Mouse (Mus musculus): ENCODE data around the gene 2900092C05Rik. TPM values are rescaled to one million over a fixed set of nuclear protein-coding genes. Genes with fewer than 3 reads are reported as not detected.

Gene 2900092C05Rik
- polyA plus RNA-seq (2015; fragmentation: Nextera tagmentation; extraction: Ambion mirVana): not detected in 2 replicates

- Histone ChIP-seq H3K27me3 (no peaks in the 10 kb centered on the region), H3K4me3 (no peak within 1 kb of the TSS), H3K4me2 (replicated peaks) (no peak within 1 kb of the TSS), H3K27ac (no peak within 1 kb of the TSS), H3K36me3 (no peaks in the 10 kb centered on the region), H3K9ac (no peak within 1 kb of the TSS), H3K4me1 (no peaks in the 10 kb centered on the region), H3K9me3 (peaks cover 17% of the 10 kb centered on the region; the same call in 1 of the 2 replicates)
- 68% methylated on average over 2 of the region's 2 CpGs for WGBS
- no peak for ATAC-seq (ENCODE audit: low FRiP score, low read depth)
These were observed at the start of gene 2900092C05Rik for GRCm38 (mm10) chr7:12512217-12512616. Gene 2900092C05Rik (plus strand): TSS chr7:12512517.

GRCm38 (mm10) chr7:12478158-12479008 lies 33.9 kb upstream of the 2900092C05Rik start, which contains the start of gene Zfp606:
Gene Zfp606 (plus strand): TSS chr7:12478293.
- H3K9me3 ChIP-seq: peaks cover 19% of the 10 kb centered on the region
- H3K27me3 ChIP-seq: no peaks in the 10 kb centered on the region
- peak; percentile 97 for ATAC-seq (ENCODE audit: low FRiP score, low read depth)
- peak within 1 kb of the TSS; percentile 68 for H3K4me2 ChIP-seq (replicated peaks)
- H3K4me1 ChIP-seq: 0 out of 2 replicates have a peak, but pooled peaks cover 5% of the 10 kb centered on the region
- WGBS: under 1% methylated on average over 53 of the region's 53 CpGs
- H3K36me3 ChIP-seq: peaks cover 33% of the 10 kb centered on the region
- H3K4me3 ChIP-seq: peak within 1 kb of the TSS; percentile 78
- peak within 1 kb of the TSS; percentile 97 for H3K9ac ChIP-seq
- H3K27ac ChIP-seq: peak within 1 kb of the TSS; percentile 89

GRCm38 (mm10) chr7:12479009-12479346 lies 33.3 kb upstream of the 2900092C05Rik start:
- Histone ChIP-seq H3K27me3 (no peaks in the 10 kb centered on the region), H3K4me1 (0 out of 2 replicates have a peak, but pooled peaks cover 5% of the 10 kb centered on the region), H3K9me3 (peaks cover 23% of the 10 kb centered on the region), H3K36me3 (peaks cover 39% of the 10 kb centered on the region), H3K9ac (peak overlapping the region; percentile 97), H3K4me2 (replicated peaks) (peak overlapping the region; percentile 68), H3K27ac (peak overlapping the region; percentile 89; the same call in 1 of the 2 replicates), H3K4me3 (peak overlapping the region; percentile 78)
- peak; percentile 38; the same call in 1 of the 2 replicates for ATAC-seq (ENCODE audit: low FRiP score, low read depth)
- 2% methylated on average over 7 of the region's 8 CpGs for WGBS

- Histone ChIP-seq H3K4me2 (replicated peaks) (peak overlapping the region; percentile 68), H3K27me3 (no peaks in the 10 kb centered on the region), H3K27ac (no peak overlapping the region), H3K9ac (peak overlapping the region; percentile 97), H3K4me1 (0 out of 2 replicates have a peak, but pooled peaks cover 5% of the 10 kb centered on the region), H3K4me3 (peak overlapping the region; percentile 78), H3K9me3 (peaks cover 26% of the 10 kb centered on the region), H3K36me3 (peaks cover 45% of the 10 kb centered on the region)
- ATAC-seq (ENCODE audit: low FRiP score, low read depth): no peak
- 81% methylated on average over 4 of the region's 4 CpGs for WGBS
These were observed 32.8 kb upstream of the 2900092C05Rik start for GRCm38 (mm10) chr7:12479525-12479924.

- H3K9me3 ChIP-seq: peaks cover 61% of the 10 kb centered on the region
- H3K9ac ChIP-seq: no peak overlapping the region
- 96% methylated on average over 6 of the region's 6 CpGs for WGBS
- no peak overlapping the region for H3K4me3 ChIP-seq
- H3K4me2 ChIP-seq (replicated peaks): no peak overlapping the region
- ATAC-seq (ENCODE audit: low FRiP score, low read depth): no peak
- 0 out of 2 replicates have a peak, but pooled peaks cover 5% of the 10 kb centered on the region for H3K4me1 ChIP-seq
- peaks cover 87% of the 10 kb centered on the region for H3K36me3 ChIP-seq
- no peak overlapping the region for H3K27ac ChIP-seq
- no peaks in the 10 kb centered on the region for H3K27me3 ChIP-seq
These were observed 28.5 kb upstream of the 2900092C05Rik start for GRCm38 (mm10) chr7:12483771-12484170.

GRCm38 (mm10) chr7:12485956-12486355 lies 26.4 kb upstream of the 2900092C05Rik start:
- Histone ChIP-seq H3K4me1 (no peaks in the 10 kb centered on the region), H3K9me3 (peaks cover 70% of the 10 kb centered on the region), H3K27ac (no peak overlapping the region), H3K36me3 (peaks cover 99% of the 10 kb centered on the region), H3K27me3 (no peaks in the 10 kb centered on the region), H3K9ac (no peak overlapping the region), H3K4me3 (no peak overlapping the region), H3K4me2 (replicated peaks) (no peak overlapping the region)
- WGBS: 85% methylated on average over 1 of the region's 1 CpGs
- no peak for ATAC-seq (ENCODE audit: low FRiP score, low read depth)

GRCm38 (mm10) chr7:12486691-12487090 lies 25.6 kb upstream of the 2900092C05Rik start:
- no peak overlapping the region for H3K4me2 ChIP-seq (replicated peaks)
- H3K36me3 ChIP-seq: peaks cover 99% of the 10 kb centered on the region
- H3K9ac ChIP-seq: no peak overlapping the region
- H3K9me3 ChIP-seq: peaks cover 70% of the 10 kb centered on the region
- no peak for ATAC-seq (ENCODE audit: low FRiP score, low read depth)
- H3K27ac ChIP-seq: no peak overlapping the region
- H3K4me1 ChIP-seq: no peaks in the 10 kb centered on the region
- no peaks in the 10 kb centered on the region for H3K27me3 ChIP-seq
- H3K4me3 ChIP-seq: no peak overlapping the region

GRCm38 (mm10) chr7:12510913-12511312 lies 1.4 kb upstream of the 2900092C05Rik start:
- Histone ChIP-seq H3K27me3 (no peaks in the 10 kb centered on the region), H3K9ac (no peak overlapping the region), H3K4me2 (replicated peaks) (no peak overlapping the region), H3K36me3 (no peaks in the 10 kb centered on the region), H3K27ac (no peak overlapping the region), H3K4me1 (no peaks in the 10 kb centered on the region), H3K9me3 (peaks cover 21% of the 10 kb centered on the region; the same call in 1 of the 2 replicates), H3K4me3 (no peak overlapping the region)
- 57% methylated on average over 1 of the region's 1 CpGs for WGBS
- ATAC-seq (ENCODE audit: low FRiP score, low read depth): no peak

Other genes starting within 250 kb of the 2900092C05Rik start
- not detected in 2 replicates for gene Vmn1r81, start 244.2 kb upstream of the 2900092C05Rik start, polyA plus RNA-seq (2015; fragmentation: Nextera tagmentation; extraction: Ambion mirVana)
- not detected in 2 replicates for gene Vmn1r82, start 212.1 kb upstream of the 2900092C05Rik start, polyA plus RNA-seq (2015; fragmentation: Nextera tagmentation; extraction: Ambion mirVana)
- 0.06 TPM in 1 of 2 replicates, not detected in the other for gene Vmn1r83, start 183.0 kb upstream of the 2900092C05Rik start, polyA plus RNA-seq (2015; fragmentation: Nextera tagmentation; extraction: Ambion mirVana)
- 0.04 and 0.05 TPM in 2 replicates for gene Vmn1r84, start 143.2 kb upstream of the 2900092C05Rik start, polyA plus RNA-seq (2015; fragmentation: Nextera tagmentation; extraction: Ambion mirVana)
- gene Zfp551, start 89.8 kb upstream of the 2900092C05Rik start, polyA plus RNA-seq (2015; fragmentation: Nextera tagmentation; extraction: Ambion mirVana): 5.5 and 6.3 TPM in 2 replicates
- gene Zfp606, start 34.2 kb upstream of the 2900092C05Rik start, polyA plus RNA-seq (2015; fragmentation: Nextera tagmentation; extraction: Ambion mirVana): 26.0 and 29.8 TPM in 2 replicates
- 0.01 TPM in 1 of 2 replicates, not detected in the other for gene Vmn2r53, start 96.3 kb downstream of the 2900092C05Rik start, polyA plus RNA-seq (2015; fragmentation: Nextera tagmentation; extraction: Ambion mirVana)
- not detected in 2 replicates for gene Vmn2r54, start 127.8 kb downstream of the 2900092C05Rik start, polyA plus RNA-seq (2015; fragmentation: Nextera tagmentation; extraction: Ambion mirVana)
- not detected in 2 replicates for gene Vmn2r55, start 172.5 kb downstream of the 2900092C05Rik start, polyA plus RNA-seq (2015; fragmentation: Nextera tagmentation; extraction: Ambion mirVana)
- not detected in 2 replicates for gene Vmn2r56, start 222.5 kb downstream of the 2900092C05Rik start, polyA plus RNA-seq (2015; fragmentation: Nextera tagmentation; extraction: Ambion mirVana)